Mouse (Mus musculus) embryonic facial prominence, embryonic 12.5 days (tissue): ENCODE measurements at regions not wholly inside any gene's neighbourhood (a gene's known extent, or its start where the extent isn't known, plus 50 kb on each side); places are given as distances from the start of the nearest gene placed in this dataset.

Experiments used
- ATAC-seq: fragments of 200-750 bp; cut with Nextera tagmentation; 2 replicates; pipeline ENCODE4 v1.8.0; 2017; ENCODE audit not compliant: insufficient number of reproducible peaks, insufficient read depth, low FRiP score, low TSS enrichment
- H3K27ac ChIP-seq: fragments of 300-500 bp; sonication (generic); 2 replicates; pipeline ENCODE4 v1.5.1; 2016; ENCODE audit warnings: mild to moderate bottlenecking
- H3K27me3 ChIP-seq: fragments of 300-500 bp; sonication (generic); 2 replicates; pipeline ENCODE4 v1.6.1; 2016; ENCODE audit warnings: mild to moderate bottlenecking, moderate library complexity
- H3K36me3 ChIP-seq: fragments of 300-500 bp; sonication (generic); 2 replicates; pipeline ENCODE4 v1.6.1; 2016; ENCODE audit warnings: mild to moderate bottlenecking
- H3K4me1 ChIP-seq: fragments of 300-500 bp; sonication (generic); 2 replicates; pipeline ENCODE4 v1.6.1; 2016
- H3K4me2 ChIP-seq: fragments of 300-500 bp; sonication (generic); replicated peaks from 2 replicates; pipeline ENCODE4 v1.6.1; 2016; ENCODE audit warnings: mild to moderate bottlenecking, moderate library complexity
- H3K4me3 ChIP-seq: fragments of 300-500 bp; sonication (generic); 2 replicates; pipeline ENCODE4 v1.5.1; 2016; ENCODE audit warnings: mild to moderate bottlenecking
- H3K9ac ChIP-seq: fragments of 300-500 bp; sonication (generic); 2 replicates; pipeline ENCODE4 v1.6.1; 2016; ENCODE audit warnings: mild to moderate bottlenecking, moderate library complexity
- H3K9me3 ChIP-seq: fragments of 300-500 bp; sonication (generic); 2 replicates; pipeline ENCODE4 v1.6.1; 2016; ENCODE audit warnings: mild to moderate bottlenecking, moderate library complexity
- WGBS: fragments of 180-500 bp; shearing (Covaris S2); methylation state at CpG from one replicate; pipeline ENCODE4 v1.1.7; 2016; 5-methylcytosine and 5-hydroxymethylcytosine counted together

GRCm38 (mm10) chr2:54154501-54155183 lies 69.3 kb upstream of the Rprm start:
- Histone ChIP-seq H3K9ac (no peak overlapping the region), H3K27me3 (no peaks in the 10 kb centered on the region), H3K4me1 (no peaks in the 10 kb centered on the region), H3K36me3 (no peaks in the 10 kb centered on the region), H3K9me3 (no peaks in the 10 kb centered on the region), H3K4me3 (no peak overlapping the region), H3K27ac (no peak overlapping the region), H3K4me2 (no peak overlapping the region)
- no peak for ATAC-seq
- WGBS: 59% methylated on average over 4 of the region's 4 CpGs

- no peak overlapping the region for H3K27ac ChIP-seq
- no peak for ATAC-seq
- H3K4me1 ChIP-seq: no peaks in the 10 kb centered on the region
- no peaks in the 10 kb centered on the region for H3K36me3 ChIP-seq
- H3K9ac ChIP-seq: no peak overlapping the region
- WGBS: 40% methylated on average over 8 of the region's 8 CpGs
- no peak overlapping the region for H3K4me2 ChIP-seq
- no peak overlapping the region for H3K4me3 ChIP-seq
- H3K27me3 ChIP-seq: no peaks in the 10 kb centered on the region
- no peaks in the 10 kb centered on the region for H3K9me3 ChIP-seq
These were observed 73.6 kb upstream of the Rprm start for GRCm38 (mm10) chr2:54158689-54159630.

- H3K9ac ChIP-seq: no peak overlapping the region
- no peak for ATAC-seq
- WGBS: 81% methylated on average over 2 of the region's 2 CpGs
- no peak overlapping the region for H3K4me3 ChIP-seq
- no peaks in the 10 kb centered on the region for H3K27me3 ChIP-seq
- no peak overlapping the region for H3K4me2 ChIP-seq
- no peaks in the 10 kb centered on the region for H3K9me3 ChIP-seq
- H3K36me3 ChIP-seq: no peaks in the 10 kb centered on the region
- H3K27ac ChIP-seq: no peak overlapping the region
- no peaks in the 10 kb centered on the region for H3K4me1 ChIP-seq
These were observed 92.2 kb upstream of the Rprm start for GRCm38 (mm10) chr2:54177549-54177948.

GRCm38 (mm10) chr2:54190828-54191227 lies 105.5 kb upstream of the Rprm start:
- Histone ChIP-seq H3K4me2 (no peak overlapping the region), H3K27ac (no peak overlapping the region), H3K27me3 (no peaks in the 10 kb centered on the region), H3K4me1 (no peaks in the 10 kb centered on the region), H3K4me3 (no peak overlapping the region), H3K36me3 (no peaks in the 10 kb centered on the region), H3K9ac (no peak overlapping the region), H3K9me3 (no peaks in the 10 kb centered on the region)
- 85% methylated on average over 4 of the region's 4 CpGs for WGBS
- no peak for ATAC-seq

GRCm38 (mm10) chr2:54198343-54198742 lies 113.0 kb upstream of the Rprm start:
- Histone ChIP-seq H3K4me1 (no peaks in the 10 kb centered on the region), H3K4me2 (no peak overlapping the region), H3K27ac (no peak overlapping the region), H3K9me3 (no peaks in the 10 kb centered on the region), H3K9ac (no peak overlapping the region), H3K4me3 (no peak overlapping the region), H3K36me3 (no peaks in the 10 kb centered on the region), H3K27me3 (no peaks in the 10 kb centered on the region)
- ATAC-seq: no peak

GRCm38 (mm10) chr2:54215597-54215996 lies 130.2 kb upstream of the Rprm start:
- Histone ChIP-seq H3K4me1 (no peaks in the 10 kb centered on the region), H3K9ac (no peak overlapping the region), H3K27ac (no peak overlapping the region), H3K4me3 (no peak overlapping the region), H3K27me3 (no peaks in the 10 kb centered on the region), H3K4me2 (no peak overlapping the region), H3K36me3 (no peaks in the 10 kb centered on the region), H3K9me3 (no peaks in the 10 kb centered on the region)
- WGBS: 70% methylated on average over 3 of the region's 3 CpGs
- no peak for ATAC-seq

GRCm38 (mm10) chr2:54228613-54229012 lies 143.3 kb upstream of the Rprm start:
- H3K27ac ChIP-seq: no peak overlapping the region
- no peak overlapping the region for H3K9ac ChIP-seq
- ATAC-seq: no peak
- H3K4me3 ChIP-seq: no peak overlapping the region
- H3K4me1 ChIP-seq: no peaks in the 10 kb centered on the region
- H3K4me2 ChIP-seq: no peak overlapping the region
- no peaks in the 10 kb centered on the region for H3K9me3 ChIP-seq
- H3K36me3 ChIP-seq: no peaks in the 10 kb centered on the region
- H3K27me3 ChIP-seq: no peaks in the 10 kb centered on the region

GRCm38 (mm10) chr2:54229016-54229415 lies 143.7 kb upstream of the Rprm start:
- Histone ChIP-seq H3K4me3 (no peak overlapping the region), H3K27ac (no peak overlapping the region), H3K4me1 (no peaks in the 10 kb centered on the region), H3K4me2 (no peak overlapping the region), H3K36me3 (no peaks in the 10 kb centered on the region), H3K27me3 (no peaks in the 10 kb centered on the region), H3K9ac (no peak overlapping the region), H3K9me3 (no peaks in the 10 kb centered on the region)
- 32% methylated on average over 1 of the region's 1 CpGs for WGBS
- ATAC-seq: no peak

- ATAC-seq: no peak
- no peaks in the 10 kb centered on the region for H3K27me3 ChIP-seq
- H3K4me3 ChIP-seq: no peak overlapping the region
- H3K27ac ChIP-seq: no peak overlapping the region
- H3K9me3 ChIP-seq: no peaks in the 10 kb centered on the region
- WGBS: 65% methylated on average over 1 of the region's 1 CpGs
- no peaks in the 10 kb centered on the region for H3K4me1 ChIP-seq
- no peak overlapping the region for H3K4me2 ChIP-seq
- no peak overlapping the region for H3K9ac ChIP-seq
- no peaks in the 10 kb centered on the region for H3K36me3 ChIP-seq
These were observed 151.4 kb upstream of the Rprm start for GRCm38 (mm10) chr2:54236760-54237159.

GRCm38 (mm10) chr2:54237192-54237591 lies 151.8 kb upstream of the Rprm start:
- H3K4me3 ChIP-seq: no peak overlapping the region
- H3K9me3 ChIP-seq: no peaks in the 10 kb centered on the region
- WGBS: 67% methylated on average over 1 of the region's 1 CpGs
- no peaks in the 10 kb centered on the region for H3K4me1 ChIP-seq
- H3K27ac ChIP-seq: no peak overlapping the region
- H3K4me2 ChIP-seq: no peak overlapping the region
- no peaks in the 10 kb centered on the region for H3K36me3 ChIP-seq
- H3K27me3 ChIP-seq: no peaks in the 10 kb centered on the region
- no peak overlapping the region for H3K9ac ChIP-seq
- no peak for ATAC-seq

- H3K4me2 ChIP-seq: no peak overlapping the region
- H3K36me3 ChIP-seq: no peaks in the 10 kb centered on the region
- H3K4me1 ChIP-seq: no peaks in the 10 kb centered on the region
- no peak overlapping the region for H3K27ac ChIP-seq
- H3K9me3 ChIP-seq: no peaks in the 10 kb centered on the region
- H3K27me3 ChIP-seq: no peaks in the 10 kb centered on the region
- H3K9ac ChIP-seq: no peak overlapping the region
- no peak for ATAC-seq
- 53% methylated on average over 4 of the region's 4 CpGs for WGBS
- H3K4me3 ChIP-seq: no peak overlapping the region
These were observed 171.2 kb upstream of the Galnt13 start for GRCm38 (mm10) chr2:54264773-54265452.

- WGBS: 75% methylated on average over 5 of the region's 5 CpGs
- Histone ChIP-seq H3K9me3 (no peaks in the 10 kb centered on the region), H3K4me1 (no peaks in the 10 kb centered on the region), H3K36me3 (no peaks in the 10 kb centered on the region), H3K4me2 (no peak overlapping the region), H3K27ac (no peak overlapping the region), H3K27me3 (no peaks in the 10 kb centered on the region), H3K4me3 (no peak overlapping the region), H3K9ac (no peak overlapping the region)
- ATAC-seq: no peak
These were observed 170.7 kb upstream of the Galnt13 start for GRCm38 (mm10) chr2:54265453-54265823.
